Mouse (Mus musculus) fat pad, adult 2 months (tissue): ENCODE results near the gene Asic2.
A peak's percentile ranks its signal among the peaks of the same experiment; 100 is the strongest.

Experiments used
- DNase-seq: peaks from one replicate; pipeline ENCODE4 v3.0.0-alpha.2; 2011; ENCODE audit warnings: low read depth, low spot score; ENCODE audit errors: extremely low read depth

Gene Asic2

GRCm38 (mm10) chr11:81845010-81845685, 123.1 kb downstream of the Asic2 start:
- peak; percentile 11 for DNase-seq

DNA sequence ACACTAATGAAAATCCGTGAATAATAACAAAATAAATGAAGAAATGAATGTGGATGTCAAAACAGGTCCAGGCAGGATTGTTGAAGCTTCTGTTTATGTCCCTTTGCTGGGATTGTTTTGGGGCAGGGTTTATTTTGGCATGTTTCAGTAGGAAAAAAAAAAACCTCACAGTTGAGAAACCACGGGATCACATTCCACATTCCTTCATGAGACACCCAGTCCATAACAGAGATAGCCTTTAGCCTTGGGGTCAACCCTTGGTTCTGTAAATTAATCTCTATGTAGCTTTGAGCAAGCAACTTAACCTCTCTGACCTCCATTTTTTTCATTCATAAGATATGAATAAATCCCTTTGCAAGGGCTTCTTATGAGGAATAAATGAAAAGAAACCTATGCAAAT, 127.3 kb downstream of the Asic2 start:
- DNase-seq: no peak

DNA sequence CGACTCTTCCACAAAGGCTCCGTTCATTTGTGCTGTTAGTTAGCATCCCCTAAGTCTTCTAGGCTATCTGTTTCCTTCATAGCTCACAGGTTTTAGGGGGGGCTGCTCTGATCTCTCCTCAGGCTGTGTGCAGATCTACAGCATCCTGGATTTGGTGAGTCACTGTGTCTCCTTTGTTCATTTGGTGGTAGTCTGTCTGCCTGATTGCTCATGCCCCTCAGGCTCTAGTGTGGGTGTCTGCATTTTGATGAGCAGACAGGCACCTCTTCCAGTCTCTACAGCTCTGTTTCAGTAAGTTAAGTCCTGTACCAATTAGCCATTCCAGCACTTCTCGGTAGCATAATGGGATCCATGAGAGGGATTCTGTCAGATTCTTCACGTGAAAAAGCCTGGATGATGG, 129.8 kb downstream of the Asic2 start:
- no peak for DNase-seq

- no peak for DNase-seq
Measured at GRCm38 (mm10) chr11:81832381-81832780, 135.9 kb downstream of the Asic2 start.

DNA sequence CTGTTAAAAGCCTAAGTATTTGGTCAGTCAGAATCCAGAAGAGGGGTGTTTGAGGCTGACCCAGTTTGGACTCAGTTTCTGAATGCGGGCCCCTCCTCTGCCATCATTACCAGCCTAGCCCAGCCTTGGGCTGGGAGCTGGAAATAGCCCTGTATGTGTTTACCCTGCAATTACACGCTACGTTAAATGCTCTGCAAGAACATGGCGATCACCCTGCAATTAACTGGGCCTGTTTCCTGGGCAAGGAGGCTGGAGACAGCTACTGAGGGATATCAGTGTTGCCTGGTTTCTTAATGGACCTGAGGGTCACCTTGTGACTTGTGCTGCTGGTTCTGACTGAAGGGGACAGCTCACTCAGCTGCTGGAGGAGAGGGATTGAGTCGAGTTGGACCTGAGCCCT, 151.7 kb downstream of the Asic2 start:
- DNase-seq: no peak

DNA sequence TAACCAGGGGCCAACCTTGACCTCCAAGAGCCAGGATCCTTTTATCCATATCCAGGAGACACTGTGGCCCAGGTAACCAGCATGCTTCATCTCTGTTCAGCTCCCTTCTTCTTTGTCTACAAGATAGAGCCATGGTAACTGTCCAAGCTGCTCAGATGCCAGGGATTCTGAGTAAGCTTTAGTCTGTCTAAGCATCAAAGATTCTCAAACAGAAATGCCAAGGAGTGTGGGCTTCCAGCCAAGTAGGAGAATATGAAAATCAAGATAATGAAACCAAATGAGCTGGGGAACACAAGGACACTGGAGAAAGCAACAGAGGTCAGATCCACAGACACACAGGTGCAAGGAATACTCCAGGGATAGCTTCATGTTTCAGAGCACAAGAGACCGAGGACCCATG, 153.4 kb downstream of the Asic2 start:
- DNase-seq: no peak

- no peak for DNase-seq
Measured at GRCm38 (mm10) chr11:81806905-81807659, 161.2 kb downstream of the Asic2 start.

DNA sequence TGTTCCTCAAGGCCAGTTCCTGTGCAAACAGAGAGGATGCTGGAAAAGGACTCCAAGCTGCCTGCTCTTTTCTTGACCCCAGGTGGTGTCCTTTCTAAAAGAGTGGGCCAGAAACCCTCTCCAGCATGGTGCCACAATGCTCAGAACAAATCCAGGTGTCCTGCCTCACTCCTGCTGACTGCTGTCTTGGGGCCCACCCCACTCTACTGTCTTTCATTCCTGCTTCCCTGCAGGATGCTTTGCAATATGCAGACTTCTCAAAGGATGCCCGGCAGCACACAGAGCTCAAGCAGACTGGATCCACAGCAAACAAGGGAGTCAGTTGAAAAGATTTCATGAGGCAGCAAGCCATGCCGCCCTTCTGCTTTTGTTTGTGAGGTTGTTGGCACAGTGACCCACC, 164.7 kb downstream of the Asic2 start:
- DNase-seq: no peak

DNA sequence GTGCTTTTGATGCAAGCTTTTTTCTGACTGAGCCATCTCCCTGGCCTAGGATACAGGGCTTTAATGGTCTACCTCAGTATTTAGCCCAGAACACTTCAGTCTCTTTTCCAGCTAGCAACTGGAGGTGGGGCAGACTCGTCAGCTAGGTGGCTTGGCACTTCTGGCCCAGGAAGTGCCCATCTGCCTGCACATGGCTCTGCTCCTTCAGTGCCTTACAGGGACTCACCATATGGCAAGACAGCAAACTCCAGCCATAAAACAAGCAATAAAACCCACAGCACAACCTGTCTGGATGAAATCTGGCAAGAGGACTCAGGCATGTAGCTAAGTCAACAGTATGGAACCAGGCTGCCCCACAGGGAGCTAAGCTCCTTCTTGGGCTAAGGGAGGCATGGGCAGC, 165.6 kb downstream of the Asic2 start:
- no peak for DNase-seq

GRCm38 (mm10) chr11:81800899-81801298, 167.4 kb downstream of the Asic2 start:
- no peak for DNase-seq

DNA sequence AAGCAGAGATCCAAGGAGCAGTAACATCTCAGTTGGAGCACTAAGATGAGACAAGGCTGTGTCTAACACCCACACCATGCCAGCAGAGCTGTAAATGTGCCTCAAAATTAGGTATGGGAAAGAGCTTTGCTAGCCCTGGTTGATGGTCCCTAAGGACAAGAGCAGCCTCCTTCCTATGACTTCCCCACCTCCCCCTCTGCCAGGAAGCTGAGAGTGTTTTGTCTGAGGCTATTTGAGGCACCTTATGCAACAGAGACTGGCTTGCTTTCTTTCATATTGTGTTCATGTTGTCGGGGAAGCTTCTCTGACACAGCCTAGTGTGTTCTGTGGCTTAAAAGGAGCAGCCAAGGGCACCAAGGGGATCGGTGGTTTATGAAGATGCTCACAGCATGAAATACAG, 174.7 kb downstream of the Asic2 start:
- no peak for DNase-seq

- DNase-seq: no peak
Measured at GRCm38 (mm10) chr11:81791579-81791978, 176.7 kb downstream of the Asic2 start.

GRCm38 (mm10) chr11:81780596-81780995, 187.7 kb downstream of the Asic2 start:
- no peak for DNase-seq

DNA sequence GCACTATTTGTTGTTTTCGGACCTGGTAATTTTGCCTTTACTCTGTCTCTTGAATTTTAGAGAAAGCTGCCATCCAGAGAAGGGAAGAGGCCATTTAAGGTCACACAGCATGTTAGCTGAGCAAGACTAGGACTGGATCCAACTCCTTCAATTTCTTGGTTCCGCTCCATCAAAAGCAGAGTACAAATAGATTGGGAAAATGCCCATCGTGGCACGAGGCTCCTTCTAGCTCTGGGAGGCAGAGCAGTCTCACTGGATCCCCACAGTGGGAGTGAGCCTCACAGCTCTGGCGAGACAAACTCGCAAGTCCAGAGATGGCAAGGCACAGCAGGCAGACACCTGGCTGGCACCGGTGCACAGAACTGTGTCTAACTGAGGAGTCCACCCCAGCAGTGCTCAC, 188.4 kb downstream of the Asic2 start:
- DNase-seq: no peak

- no peak for DNase-seq
Measured at GRCm38 (mm10) chr11:81771195-81771895, 196.9 kb downstream of the Asic2 start.

- DNase-seq: no peak
Measured at GRCm38 (mm10) chr11:81769691-81770260, 198.5 kb downstream of the Asic2 start.

DNA sequence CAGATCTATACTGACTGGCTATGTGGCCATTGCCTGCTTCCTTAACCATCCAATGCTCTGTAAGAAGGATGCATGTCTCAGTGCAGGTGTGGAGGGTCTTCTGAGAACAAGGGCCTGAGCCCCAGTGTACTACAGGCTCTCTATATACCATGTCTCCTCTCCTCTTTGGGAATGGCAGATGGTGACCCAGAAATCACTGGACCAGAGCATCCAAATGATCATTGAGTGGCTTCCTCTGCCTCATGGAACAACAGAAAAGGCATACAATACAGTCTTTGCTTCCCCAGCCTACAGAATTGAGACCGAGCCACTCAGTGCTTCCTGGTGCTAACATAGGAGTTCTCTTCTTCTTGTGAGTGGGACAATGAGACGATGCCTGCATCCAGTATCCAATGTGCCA, 200.0 kb downstream of the Asic2 start:
- DNase-seq: no peak

- no peak for DNase-seq
Measured at GRCm38 (mm10) chr11:81767781-81768180, 200.5 kb downstream of the Asic2 start.

DNA sequence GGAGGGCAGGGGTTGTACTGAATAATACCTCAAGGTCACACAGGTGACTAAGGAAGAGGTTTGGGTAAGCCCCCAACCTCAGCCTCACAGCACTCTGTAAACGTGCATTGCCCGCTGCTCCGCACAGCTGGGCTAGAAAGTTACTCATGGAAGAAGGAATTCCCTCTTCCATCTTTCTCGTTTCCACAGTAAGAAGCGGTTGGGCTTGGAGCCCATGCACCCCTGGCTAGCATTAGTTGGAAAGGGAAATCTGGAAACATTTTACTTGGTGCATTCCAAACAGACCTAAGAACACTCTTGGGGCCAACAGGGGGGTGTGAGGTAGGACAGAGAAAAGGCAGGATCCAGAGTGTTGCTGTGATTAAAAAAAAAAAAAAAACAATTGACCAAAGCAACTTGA, 203.0 kb downstream of the Asic2 start:
- no peak for DNase-seq

DNA sequence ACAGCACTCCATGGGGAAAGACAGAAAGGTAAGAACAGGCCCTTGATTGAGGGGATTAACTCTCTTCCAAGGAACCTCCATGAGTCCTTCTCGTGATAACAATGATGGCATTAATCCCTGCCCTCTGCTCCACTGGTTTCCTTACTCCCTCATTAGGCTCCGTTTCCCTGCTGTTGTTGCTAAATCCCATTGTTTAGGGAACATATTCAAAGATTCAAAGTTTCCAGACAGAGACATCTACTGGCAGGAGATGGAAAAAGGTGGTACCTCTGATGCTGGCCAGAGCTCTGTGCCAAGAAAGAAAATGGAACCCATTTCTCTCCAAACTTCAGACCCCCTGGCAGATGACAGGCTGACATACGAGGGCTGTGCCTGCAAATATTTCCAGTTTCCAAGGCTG, 203.5 kb downstream of the Asic2 start:
- no peak for DNase-seq

DNA sequence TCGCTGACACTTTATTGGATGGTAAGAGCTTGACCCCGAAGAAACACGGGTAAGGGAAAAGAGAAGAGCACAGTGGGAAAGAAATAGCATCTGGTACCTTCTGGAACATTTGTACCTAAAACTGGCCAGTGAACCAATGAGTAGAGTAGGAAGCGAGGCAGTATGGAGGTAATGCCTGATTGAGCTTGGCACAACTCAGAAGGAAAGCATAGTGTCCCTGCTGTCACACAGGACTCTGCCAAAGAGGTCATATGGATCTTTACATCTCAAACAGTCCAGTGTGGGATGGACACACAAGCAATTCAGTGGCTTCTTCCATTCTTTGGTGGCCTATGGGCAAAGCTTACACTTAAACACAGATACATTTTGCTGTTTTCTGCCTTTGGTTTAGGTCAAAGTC, 211.0 kb downstream of the Asic2 start:
- DNase-seq: no peak

DNA sequence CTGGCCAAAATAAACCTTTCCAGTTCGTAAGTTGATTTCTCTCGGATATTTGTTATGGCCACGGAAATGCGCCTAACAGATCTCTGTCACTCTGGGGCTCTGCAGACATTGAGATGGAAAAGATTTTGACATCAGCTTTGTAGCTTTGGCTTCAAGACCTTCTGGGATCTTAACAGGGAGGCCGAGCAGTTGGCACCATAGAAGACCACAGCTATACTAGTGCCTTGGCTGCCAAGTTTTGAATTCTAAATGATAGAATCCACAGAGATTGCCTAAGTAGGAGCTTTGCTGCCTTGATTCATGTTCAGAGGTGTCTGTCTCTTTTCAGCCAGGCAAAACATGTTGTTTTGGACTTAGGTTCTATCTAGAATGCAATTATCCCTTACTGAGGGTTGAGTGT, 217.4 kb downstream of the Asic2 start:
- no peak for DNase-seq
